ENCODE assay signal across 9 mouse cellular contexts in genomic region chr13:48798256-48798771, GRCm38 (mm10).
DNase-seq lines count a peak whose midpoint lies in the region; TF ChIP-seq lines count a peak whose summit lies in the region.
"Had no signal": no experiment of that assay in that cellular context is flagged by ENCODE, and none has a peak within 500 bp of the region (broad histone marks: within the 10 kb centered on the region; RNA-seq: fewer than 3 reads in every experiment).

No protein-coding gene starts in this region.

- no peak overlapping the region for H3K27ac ChIP-seq in layer of hippocampus, adult 2 months
- H3K27ac ChIP-seq: heart, embryonic 13.5 days had no signal

- TF ChIP-seq CTCF in layer of hippocampus, adult 2 months (conservative IDR thresholded peaks at IDR 0.05) = no peak

- no peak overlapping the region for H3K4me3 ChIP-seq in layer of hippocampus, adult 2 months
- H3K4me3 ChIP-seq: heart, embryonic 13.5 days had no signal

- DNase-seq in adrenal gland, postnatal 10 days = peak; percentile 45
- no peak for DNase-seq in adrenal gland, postnatal 4 days (ENCODE audit: low spot score in 2 of 2)
- peak; percentile 48 for DNase-seq in kidney, postnatal 14 days
- no peak for DNase-seq in kidney, adult 9 months
- DNase-seq in gastrocnemius, adult 8-10 months (ENCODE audit: low spot score in 2 of 2) = peak; percentile 28 to 53
- DNase-seq in ovary, postnatal 36 days (ENCODE audit: low spot score) = peak; percentile 36
- no peak for DNase-seq in layer of hippocampus, adult 2 months (ENCODE audit: low spot score in 2 of 2)
- no peak for DNase-seq in layer of hippocampus, adult 9-11 months

Comparison
In these comparisons a context has a peak if more than half of its experiments do, and no peak if none do; other contexts are left out.
1. DNase-seq: peak in adrenal gland, postnatal 10 days (single experiment), kidney, postnatal 14 days (single experiment), gastrocnemius, adult 8-10 months (2 of 2) and ovary, postnatal 36 days (single experiment); none in adrenal gland, postnatal 4 days (0 of 2), kidney, adult 9 months (single experiment), layer of hippocampus, adult 2 months (0 of 2) and layer of hippocampus, adult 9-11 months (single experiment).